Mouse (Mus musculus) yolk sac, embryonic 10.5 days (tissue): ENCODE data around the gene Yeats2.

Experiments used
- DNase-seq: peaks from one replicate; pipeline ENCODE4 v3.0.0-alpha.2; 2017; ENCODE audit warnings: low spot score

Gene Yeats2

DNA sequence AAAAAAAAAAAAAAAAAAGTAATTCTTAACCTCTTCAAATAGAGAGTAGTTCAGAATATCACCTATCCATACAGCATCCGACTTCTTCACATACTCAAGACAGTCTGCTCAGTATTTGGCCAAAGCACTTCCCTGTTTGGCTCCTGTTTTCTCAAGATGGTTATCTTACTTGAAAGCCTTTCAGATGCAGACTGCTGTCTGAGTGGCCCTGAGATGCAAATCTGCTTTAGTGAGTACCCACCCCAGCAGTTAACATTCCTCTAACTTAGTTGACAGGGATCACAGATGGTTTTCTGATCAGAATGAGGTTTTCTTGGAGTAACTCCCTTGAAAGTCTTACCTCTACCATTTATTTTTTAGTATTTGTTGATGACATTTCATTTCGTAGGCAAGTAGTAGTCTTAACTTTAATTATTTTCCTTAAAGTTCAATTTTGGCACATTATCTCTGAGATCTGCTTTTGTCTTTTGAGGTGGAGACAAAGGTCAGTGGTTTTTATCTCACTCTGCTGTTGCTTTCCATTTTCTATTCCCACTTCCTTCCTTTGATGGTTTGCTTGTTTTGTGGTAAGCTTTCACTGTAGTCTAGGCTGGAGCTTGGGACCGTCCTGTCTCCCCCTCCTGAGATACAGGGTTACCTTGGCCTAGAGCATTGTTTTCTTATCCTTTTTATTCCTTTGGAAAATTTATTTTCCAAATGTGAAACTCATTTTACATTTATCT lies 50.5 kb downstream of the Yeats2 start:
- no peak for DNase-seq

DNA sequence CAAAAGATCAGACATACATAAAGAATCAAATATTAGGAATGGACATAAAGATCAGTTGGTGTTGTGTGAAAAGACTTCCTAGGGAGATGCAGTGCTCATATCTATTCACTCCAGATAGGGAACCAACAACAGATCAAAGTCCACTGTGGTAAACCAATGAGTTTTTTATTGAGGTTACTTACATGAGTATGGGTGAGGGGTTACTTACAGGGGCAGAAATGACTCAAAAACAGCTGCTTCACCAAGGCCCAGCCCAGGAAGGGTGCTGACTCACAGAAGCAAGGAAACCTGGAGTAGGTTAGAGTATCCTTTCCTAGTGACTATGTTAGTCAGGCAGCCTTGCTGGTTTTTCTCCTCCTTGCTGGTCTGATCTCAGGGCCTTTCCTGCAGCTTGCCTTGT lies 51.2 kb downstream of the Yeats2 start:
- DNase-seq, result no peak

DNA sequence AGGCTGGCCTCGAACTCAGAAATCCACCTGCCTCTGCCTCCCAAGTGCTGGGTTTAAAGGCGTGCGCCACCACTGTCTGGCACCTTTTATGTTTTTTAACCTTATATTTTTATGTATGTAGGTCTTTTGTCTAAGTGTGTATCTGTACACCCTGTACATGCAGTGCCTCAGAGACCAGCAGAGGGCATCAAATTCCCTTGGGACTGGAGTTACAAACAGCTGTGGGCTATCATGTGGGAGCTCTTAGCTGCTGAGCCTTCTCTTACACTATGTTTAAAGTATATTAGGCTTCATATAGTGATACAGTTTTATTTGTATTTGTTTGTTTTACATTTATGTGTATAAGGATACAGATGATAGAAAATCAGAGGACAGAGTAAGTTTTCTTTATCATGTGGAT lies 54.7 kb downstream of the Yeats2 start:
- DNase-seq, result no peak

DNA sequence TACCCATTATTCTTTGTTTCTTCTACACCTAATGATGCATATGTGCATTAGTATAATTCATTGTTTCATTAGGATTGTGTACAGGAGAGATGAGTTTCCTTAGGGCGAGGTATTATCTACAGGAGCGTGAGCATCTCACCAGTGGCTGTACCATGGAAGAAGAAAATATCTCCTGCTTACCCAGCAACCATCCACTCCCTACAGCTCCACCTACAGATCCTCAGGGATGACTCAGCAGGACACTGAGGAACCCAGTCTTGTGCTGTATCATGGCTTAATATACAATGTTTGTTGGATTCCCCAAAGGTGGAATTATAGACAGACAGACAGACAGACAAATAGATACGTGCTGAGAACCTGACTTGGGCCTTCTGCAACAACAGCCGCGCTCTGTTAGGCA lies 56.1 kb downstream of the Yeats2 start:
- no peak for DNase-seq

DNA sequence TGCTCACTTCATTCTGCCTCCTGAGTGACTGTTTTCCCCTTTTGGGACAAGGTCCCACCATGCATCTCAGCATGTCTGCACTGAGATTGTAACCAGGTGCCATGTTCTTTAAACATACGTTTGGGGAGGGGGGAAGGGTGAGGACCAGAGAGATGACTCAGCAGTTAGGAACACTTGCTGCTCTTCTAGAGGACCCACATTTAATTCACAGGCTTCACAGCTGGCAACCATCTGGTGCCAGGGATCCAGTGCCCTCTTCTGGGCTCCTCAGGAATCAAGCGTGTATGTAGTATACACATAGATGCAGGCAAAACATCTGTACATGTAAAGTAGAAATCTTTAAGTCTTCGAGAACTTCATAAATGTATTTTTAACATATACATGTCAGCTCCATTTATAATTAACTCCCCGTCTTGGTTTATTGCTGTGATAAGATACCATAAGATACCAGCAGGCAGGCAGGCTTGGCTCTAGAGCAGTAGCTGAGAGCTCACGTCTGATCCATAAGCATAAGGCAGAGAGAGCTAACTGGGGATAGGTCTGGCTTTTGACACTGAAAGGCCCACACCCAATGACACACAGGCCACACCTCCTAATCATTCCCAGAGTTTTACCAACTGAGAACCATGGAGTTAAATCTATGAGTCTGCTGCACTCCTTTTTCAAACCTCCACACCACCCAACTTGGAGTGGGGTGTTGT lies 58.8 kb downstream of the Yeats2 start:
- DNase-seq, result no peak

DNA sequence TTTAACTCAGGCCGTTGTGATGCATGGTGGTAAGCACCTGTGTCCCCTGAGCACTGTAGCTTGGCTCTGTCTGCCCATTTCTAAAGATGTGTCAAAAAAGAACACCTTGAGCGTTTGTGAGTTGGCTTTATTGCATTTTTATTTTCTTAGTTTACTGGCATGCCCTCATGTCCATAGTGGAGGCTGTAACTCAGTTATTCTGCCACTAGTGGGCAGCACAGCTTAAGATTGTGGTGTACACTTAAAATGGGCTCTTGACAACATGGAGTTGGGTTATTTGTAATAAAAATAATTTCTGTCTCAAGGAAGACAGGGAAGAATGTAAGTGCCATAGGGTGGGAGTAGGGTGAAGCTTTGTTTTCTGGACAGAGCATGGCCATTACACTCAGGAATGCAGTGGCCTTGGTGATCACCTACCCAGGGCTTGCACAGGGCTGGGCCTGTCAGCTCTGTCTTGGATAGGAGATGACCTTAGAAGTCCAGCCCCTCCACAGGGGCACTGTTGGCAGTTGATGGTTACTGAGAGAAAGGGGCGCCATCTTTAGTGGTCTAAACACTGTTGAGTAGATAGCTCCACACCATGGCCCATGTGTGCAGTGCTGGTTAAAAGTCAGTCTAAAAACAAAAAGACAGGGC lies 72.8 kb downstream of the Yeats2 start:
- DNase-seq, result no peak

DNA sequence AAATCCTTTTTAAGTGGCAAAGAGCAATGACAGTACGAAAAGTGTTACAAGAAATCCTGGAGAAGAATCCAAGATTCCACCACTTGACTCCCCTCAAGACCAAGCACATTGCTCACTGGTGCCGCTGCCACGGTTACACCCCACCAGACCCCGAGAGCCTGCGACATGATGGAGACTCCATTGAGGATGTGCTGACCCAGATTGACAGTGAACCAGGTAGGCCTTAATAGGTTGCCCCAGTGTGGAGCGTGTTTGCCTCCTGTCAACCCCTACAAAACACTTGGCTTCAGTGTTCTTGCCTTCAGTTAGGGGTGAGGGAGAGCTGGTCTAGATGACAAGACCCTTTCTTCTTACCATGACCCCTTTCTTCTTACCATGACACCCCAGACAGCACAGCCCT lies 81.9 kb downstream of the Yeats2 start:
- no peak for DNase-seq

DNA sequence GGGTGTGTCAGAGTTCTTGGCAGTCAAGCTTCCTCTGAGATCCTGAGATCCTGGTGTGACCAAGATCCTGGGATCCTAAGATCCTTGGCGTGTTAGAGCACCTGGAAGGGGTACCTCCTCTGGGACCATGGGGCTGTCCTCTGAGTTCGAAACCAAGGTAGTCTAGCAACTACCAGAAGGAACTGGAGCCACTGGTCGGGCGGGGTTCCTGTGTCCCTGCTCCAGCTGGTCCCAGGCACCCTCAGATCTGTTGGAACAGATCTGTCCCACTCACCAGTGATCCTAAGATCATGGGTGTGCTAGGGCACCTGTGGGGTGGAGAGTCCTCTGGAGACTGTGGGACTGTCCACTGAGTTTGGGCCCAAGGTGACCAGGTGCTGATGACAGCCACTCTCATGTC lies 85.8 kb downstream of the Yeats2 start:
- DNase-seq, result no peak

DNA sequence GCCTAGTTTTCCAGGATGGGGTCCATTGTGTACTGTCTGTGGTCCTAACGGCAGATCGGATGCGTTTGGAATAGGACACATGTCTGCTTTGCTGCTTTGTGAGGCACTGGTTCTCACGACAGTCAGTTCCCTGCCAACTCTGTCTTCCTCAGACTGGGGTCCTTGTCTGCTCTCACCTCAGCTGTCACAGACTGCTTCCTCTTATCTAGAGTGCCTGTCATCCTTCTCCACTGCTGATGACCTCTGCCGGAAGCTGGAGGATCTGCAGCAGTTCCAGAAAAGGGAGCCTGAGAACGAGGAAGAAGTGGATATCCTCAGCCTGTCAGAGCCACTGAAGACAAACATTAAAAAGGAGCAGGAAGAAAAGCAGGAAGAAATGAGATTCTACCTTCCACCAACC lies 86.6 kb downstream of the Yeats2 start:
- no peak for DNase-seq

DNA sequence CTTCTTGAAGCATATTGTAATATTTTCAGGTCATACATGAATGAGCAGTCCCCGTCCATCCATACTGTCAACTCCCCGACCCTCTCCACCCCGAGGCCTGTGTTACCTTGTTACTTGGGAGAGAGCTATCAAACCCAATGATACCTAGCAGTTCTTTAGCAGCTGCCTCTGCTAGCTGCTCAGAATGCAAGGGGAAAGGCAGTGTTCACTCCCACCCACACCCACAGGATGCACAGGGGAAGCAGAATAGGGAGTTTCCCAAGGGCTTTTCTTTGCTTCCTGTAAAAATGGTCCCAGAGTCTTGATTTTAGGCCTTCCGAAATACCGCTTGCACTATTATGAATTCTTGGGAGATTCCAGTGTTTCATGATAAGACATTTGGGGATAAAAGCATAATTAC lies 87.3 kb downstream of the Yeats2 start:
- DNase-seq, result no peak

DNA sequence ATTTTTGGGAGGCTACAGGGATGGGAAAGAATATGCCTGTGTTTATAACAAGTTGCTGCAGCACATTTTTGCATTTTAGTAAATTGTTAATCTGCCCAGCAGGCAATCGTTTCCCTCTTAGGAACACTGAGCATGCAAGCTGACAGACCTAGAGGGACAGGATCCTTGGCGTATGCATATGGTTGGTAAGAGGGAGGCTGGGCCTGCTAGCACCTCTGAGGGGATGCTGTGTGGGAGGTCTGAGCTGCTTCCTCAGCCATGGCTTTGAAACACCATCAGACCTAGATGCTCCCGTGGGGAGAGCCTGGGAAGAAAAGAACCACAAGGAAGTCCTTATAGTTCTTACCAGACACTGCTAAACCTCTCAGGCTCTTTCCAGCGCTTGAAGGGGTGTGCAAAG lies 93.5 kb downstream of the Yeats2 start:
- DNase-seq, result no peak

DNA sequence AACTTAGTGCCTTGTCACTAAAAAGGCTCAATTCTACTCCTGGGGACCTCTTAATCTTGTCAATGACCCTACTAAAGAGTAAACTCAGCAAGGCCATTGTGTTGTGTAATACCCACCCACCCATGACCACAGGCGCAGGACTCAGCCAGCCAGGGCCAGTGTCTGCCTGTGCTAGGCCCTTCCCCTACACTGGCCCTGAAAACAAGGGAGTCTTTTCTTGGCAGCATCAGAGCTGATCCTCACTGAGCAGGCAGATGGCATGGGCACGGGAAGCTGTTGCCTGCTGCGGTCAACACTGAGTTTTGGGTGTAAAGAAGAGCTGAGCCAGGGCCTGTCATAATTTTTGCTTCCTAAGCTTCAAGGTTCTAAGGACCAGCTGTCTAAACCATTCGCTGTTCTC lies 96.6 kb downstream of the Yeats2 start:
- DNase-seq, result no peak

DNA sequence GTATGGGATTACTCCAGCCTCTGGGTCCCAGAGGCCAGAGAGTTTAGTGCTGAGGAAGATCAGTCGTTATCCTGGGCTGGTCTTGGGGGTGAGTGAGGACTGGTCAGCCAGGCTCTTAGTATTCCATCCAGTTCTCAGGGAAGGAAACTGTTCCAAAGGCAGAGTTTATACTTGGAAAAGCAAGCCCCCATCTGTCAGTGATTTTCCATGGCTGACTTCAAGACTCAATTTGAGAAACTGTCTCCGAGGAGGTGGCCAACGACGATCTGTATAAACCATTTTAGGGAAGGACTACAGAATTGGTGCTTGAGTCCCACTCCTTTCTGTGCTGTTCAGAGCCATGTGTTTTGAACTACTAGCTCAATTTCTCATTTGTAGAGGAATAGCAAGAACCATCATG lies 97.8 kb downstream of the Yeats2 start:
- DNase-seq, result no peak

DNA sequence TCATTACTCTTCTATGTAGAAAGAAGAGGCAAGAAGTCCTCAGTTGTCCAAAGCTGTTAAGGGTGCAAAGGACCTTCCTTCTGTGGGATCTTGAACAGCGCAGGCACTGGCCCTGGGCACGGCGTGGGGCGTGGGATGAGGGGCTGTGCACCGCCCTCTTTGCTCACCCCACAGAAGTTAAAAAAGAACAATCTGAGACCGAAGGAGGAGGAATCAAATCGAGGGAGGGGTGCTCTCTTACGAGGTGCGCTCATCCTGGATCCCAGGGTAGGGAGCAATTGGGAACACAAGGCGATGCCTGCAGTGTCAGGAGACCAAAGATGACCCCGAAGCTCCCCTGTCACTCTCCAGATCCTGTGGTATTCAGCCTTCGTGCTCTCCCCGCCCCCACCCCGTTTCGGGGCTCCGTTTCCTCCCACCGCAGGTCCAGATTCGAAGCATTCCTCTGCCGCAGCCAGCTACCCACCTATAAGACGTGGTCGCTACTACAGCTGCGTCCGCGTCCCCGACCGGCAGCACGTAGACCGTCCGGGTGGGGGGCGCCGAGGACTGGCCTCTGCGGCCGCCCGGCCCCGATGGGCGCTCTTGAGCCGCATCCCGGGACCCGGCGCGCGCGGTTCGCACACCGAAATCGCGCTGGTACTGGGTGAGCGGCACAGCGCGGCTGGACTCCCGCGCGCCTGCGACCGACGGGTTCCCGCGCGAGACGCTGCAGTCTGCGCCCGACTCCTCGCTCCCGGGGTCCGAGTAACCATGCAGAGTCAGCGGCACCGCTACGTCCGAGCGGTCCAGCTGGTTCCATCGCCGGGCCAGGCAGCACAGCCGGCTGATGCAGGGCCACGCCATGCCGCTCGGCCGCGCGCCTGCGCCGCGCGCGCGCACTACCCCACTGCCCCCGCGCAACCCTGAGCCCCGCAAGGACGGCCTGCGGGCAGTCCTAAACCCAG lies 99.9 kb downstream of the Yeats2 start, which contains the start of gene Map6d1:
TSS of gene Map6d1 (minus strand) at position 891 of the 947 bp plus-strand sequence.
- peak; percentile 42 for DNase-seq

DNA sequence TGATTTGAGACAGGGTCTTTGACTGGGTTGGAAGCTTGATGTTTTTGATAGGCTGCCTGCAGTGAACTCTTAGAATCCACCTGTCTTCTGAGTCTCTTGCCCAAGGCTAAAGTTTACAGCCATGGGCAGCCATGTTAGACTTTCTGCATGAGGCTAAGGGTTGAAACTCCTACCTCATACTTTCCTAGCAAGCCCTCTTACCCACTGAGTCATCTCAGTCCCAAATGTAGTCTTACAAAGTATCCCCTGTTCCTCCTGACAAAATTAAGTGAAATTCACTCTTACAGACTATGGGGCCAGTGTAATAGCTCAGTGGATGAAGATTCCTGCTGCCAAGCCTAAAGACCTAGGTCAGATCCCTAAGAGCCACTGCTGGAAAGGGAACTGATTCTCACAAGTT lies 106.2 kb downstream of the Yeats2 start:
- no peak for DNase-seq

DNA sequence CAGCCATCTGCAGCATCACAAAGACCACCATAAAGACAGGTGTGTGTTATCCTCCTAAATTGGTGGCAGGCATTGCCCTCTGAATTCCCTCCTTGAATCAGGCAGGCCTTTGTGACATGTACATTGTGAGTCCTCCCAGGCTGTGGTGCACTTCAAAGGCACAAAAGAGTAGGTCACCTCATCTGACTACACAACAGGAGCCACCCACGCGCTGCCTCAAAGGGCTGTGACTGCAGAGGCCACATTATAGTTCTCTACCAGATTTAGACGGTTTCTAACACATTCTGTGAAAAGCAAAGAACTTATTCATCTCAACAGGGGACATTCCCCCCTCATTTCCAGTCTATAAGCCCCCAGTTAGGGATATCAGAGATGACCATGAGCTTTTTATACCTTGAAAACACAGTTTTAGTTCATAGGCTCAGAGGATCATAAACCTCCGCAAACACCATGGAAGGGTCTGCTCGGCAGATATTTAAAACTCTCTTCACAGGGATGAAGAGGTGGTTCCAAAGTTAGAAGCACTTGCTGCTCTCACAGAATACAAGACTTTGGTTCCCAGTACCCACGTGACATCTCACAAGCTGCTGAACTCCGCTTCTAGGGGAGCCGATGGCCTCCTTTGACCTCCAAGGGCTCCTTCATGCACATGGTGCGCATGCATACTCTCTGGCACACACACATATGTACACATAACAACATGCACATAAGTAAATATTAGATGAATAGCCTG lies 107.7 kb downstream of the Yeats2 start:
- DNase-seq, result no peak

DNA sequence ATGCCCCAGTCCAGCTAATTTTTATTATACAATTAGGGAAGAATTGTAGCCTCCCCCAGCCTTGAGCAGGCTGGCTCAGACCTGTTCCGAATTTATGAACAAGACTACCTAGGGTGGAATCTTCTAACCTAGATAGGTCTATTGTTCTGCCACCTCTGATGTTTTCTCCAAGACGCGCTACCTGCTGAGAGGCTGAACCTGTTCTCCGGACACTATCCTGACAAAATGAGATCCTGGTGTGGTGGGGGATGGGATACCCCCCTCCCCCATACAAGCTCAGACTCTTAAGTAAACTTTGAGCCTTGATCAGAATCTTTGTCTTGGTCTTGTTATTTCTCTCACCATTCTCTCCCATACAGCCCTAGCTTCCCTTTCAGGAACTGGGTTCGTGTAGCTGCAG lies 117.1 kb downstream of the Yeats2 start:
- no peak for DNase-seq

DNA sequence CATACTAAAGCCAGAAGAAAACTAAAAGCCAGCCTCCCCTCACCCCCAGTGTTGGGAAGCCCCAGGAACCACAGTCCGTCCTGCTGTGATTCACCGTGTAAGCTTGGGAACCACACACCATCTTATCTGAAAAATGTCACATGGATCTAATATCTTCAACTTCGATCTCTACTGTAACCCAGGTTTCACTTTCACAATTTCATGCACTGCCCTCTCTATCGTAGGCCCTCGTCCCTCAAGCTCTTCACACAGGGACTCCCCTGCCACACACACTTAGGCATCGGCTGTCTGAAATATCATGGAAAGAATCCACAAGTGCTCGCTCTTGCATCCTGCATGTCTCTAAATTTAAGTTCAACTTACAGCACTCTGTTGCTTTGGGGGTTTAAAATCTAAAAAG lies 124.2 kb downstream of the Yeats2 start:
- no peak for DNase-seq

DNA sequence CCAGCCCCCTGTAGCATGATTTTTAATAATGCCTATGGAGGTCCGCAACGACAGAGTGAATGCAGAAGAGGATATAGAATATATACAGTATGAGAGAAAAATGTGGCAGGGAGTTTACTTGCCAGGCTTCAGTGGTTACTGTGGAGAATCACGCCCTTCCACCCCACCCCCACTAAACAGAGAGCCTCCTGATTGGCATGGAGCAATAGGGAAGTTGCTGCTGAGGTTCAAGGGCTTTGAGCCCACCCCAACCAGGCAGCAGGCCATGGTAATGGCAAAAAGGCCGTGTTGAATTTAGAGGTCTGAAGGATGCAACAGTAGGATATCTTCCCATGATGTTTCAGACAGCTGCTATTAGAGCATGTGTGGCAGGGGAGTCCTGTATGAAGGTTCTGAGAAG lies 130.5 kb downstream of the Yeats2 start:
- no peak for DNase-seq

DNA sequence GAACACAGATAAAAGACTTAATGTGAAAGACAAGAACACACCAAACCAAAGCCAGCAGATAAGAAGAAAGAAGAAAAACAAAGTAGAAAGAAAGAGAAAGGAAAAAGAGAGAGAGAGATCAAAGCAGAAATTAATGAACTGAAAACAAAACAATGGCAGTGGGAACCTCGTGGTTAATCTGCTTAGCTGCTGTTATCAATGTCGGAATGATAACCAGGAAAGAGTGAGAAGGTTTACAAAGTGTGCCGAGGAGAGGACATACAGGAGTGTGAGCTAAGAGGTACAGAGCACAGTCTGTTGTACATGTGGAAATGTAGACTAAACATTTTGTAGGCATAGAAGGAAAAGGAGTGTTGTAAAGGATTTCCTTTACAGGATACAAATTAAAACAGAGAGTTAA lies 132.1 kb downstream of the Yeats2 start:
- DNase-seq, result no peak

DNA sequence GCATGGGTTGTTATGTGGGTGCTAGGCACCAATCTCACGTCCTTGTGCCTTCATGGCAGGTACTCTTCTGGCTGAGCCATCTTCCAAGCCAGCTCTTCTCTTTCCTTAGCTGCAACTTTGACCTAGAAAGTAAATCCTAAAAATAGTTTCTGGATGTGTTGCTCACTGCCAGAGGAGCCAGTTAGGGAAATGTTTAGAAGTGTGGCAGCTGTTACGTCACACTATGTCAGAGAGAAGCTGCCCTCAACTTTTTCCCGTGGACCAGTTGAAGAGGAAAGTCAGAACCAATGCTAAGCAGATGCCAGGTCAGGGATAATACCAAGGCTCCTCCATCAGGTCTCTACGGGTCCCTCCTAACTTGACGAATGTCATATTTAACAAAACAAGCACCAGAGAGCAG lies 138.5 kb downstream of the Yeats2 start:
- DNase-seq, result no peak

DNA sequence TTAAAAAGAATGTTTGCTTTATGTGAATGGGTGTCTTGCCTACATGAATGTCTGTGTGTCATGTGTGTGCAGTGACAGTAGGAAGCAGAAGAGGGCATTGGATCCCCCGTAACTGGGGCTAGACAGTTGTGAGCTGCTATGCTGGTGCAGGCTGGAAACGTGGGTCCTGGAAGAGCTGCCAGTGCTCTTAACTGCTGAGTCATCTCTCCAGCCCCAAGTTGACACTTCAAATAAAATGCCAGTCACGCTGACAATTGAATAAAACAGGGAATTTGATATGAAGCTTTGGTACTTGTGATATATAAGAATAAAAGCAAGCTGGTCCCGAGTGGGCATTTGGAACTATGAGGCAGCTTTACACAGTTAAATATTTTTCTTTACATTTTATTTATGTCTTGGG lies 139.4 kb downstream of the Yeats2 start:
- DNase-seq, result no peak
